Mouse (Mus musculus) embryonic facial prominence, embryonic 14.5 days (tissue): ENCODE results near the gene Hsd17b14. TPM values are rescaled to one million over a fixed set of nuclear protein-coding genes. Genes with fewer than 3 reads are reported as not detected.
A peak's percentile ranks its signal among the peaks of the same experiment; 100 is the strongest.

Source experiments
- ATAC-seq: fragments of 200-750 bp; cut with Nextera tagmentation; 2 replicates; pipeline ENCODE4 v1.8.0; 2017; ENCODE audit warnings: low read depth, moderate number of reproducible peaks, moderate TSS enrichment
- DNase-seq: peaks from one replicate; pipeline ENCODE4 v3.0.0-alpha.2; 2015; ENCODE audit warnings: low spot score
- H3K27ac ChIP-seq: fragments of 300-500 bp; sonication (generic); replicated peaks from 2 replicates; pipeline ENCODE4 v1.5.1; 2014; ENCODE audit warnings: low read depth, mild to moderate bottlenecking, low read length, moderate library complexity
- H3K27me3 ChIP-seq: fragments of 300-500 bp; sonication (generic); replicated peaks from 2 replicates; pipeline ENCODE4 v1.6.1; 2014; ENCODE audit warnings: low read length; ENCODE audit not compliant: control insufficient read depth, insufficient read depth
- H3K36me3 ChIP-seq: fragments of 300-500 bp; sonication (generic); 2 replicates; pipeline ENCODE4 v1.6.1; 2014; ENCODE audit warnings: low read length, mixed read lengths; ENCODE audit not compliant: control insufficient read depth, insufficient read depth
- H3K4me1 ChIP-seq: fragments of 300-500 bp; sonication (generic); 2 replicates; pipeline ENCODE4 v1.6.1; 2014; ENCODE audit warnings: antibody characterized with exemption, low read length; ENCODE audit not compliant: control insufficient read depth, insufficient read depth
- H3K4me2 ChIP-seq: fragments of 300-500 bp; sonication (generic); 2 replicates; pipeline ENCODE4 v1.6.1; 2014; ENCODE audit warnings: low read depth, mild to moderate bottlenecking, low read length, moderate library complexity, mixed read lengths
- H3K4me3 ChIP-seq: fragments of 300-500 bp; sonication (generic); 2 replicates; pipeline ENCODE4 v1.5.1; 2014; ENCODE audit warnings: low read depth, mild to moderate bottlenecking, low read length
- H3K9ac ChIP-seq: fragments of 300-500 bp; sonication (generic); 2 replicates; pipeline ENCODE4 v1.6.1; 2014; ENCODE audit warnings: low read depth, mild to moderate bottlenecking, low read length, moderate library complexity, mixed read lengths
- H3K9me3 ChIP-seq: fragments of 300-500 bp; sonication (generic); 2 replicates; pipeline ENCODE4 v1.6.1; 2016; ENCODE audit warnings: low read length; ENCODE audit not compliant: control insufficient read depth
- WGBS: fragments of 180-500 bp; shearing (Covaris S2); extraction: QIAGEN DNeasy Blood & Tissue Kit; methylation state at CpG from one replicate; pipeline ENCODE4 v1.1.7; 2014; 5-methylcytosine and 5-hydroxymethylcytosine counted together
- polyA plus RNA-seq: library from polyadenylated mRNA; unstranded; fragments of >200 nt; fragmentation: Nextera tagmentation; extraction: Ambion mirVana; gene quantifications from 2 replicates; pipeline ENCODE4 v1.2.1, GENCODE M21; 2014

The Hsd17b14 gene
- polyA plus RNA-seq, 1 experiment from 2014 or later = 1.0 TPM

GRCm38 (mm10) chr7:45567112-45567779 is 12.6 kb downstream of the Hsd17b14 start:
- H3K27me3 ChIP-seq = no peaks in the 10 kb centered on the region
- H3K4me1 ChIP-seq = peaks cover 26% of the 10 kb centered on the region
- no peaks in the 10 kb centered on the region for H3K9me3 ChIP-seq
- H3K36me3 ChIP-seq = no peaks in the 10 kb centered on the region
- DNase-seq (no peak), ATAC-seq (no peak)
- peak overlapping the region; percentile 79 for H3K4me2 ChIP-seq
- H3K27ac ChIP-seq = peak overlapping the region; percentile 88
- H3K9ac ChIP-seq = peak overlapping the region; percentile 59; the same call in 1 of the 2 replicates
- WGBS = 68% methylated on average over 8 of the region's 8 CpGs
- H3K4me3 ChIP-seq = peak overlapping the region; percentile 42

- Histone ChIP-seq H3K36me3 (no peaks in the 10 kb centered on the region), H3K9ac (peak overlapping the region; percentile 59), H3K4me1 (peaks cover 26% of the 10 kb centered on the region), H3K9me3 (no peaks in the 10 kb centered on the region), H3K27ac (peak overlapping the region; percentile 88), H3K4me3 (peak overlapping the region; percentile 42), H3K27me3 (no peaks in the 10 kb centered on the region), H3K4me2 (peak overlapping the region; percentile 79)
- ATAC-seq (peak; percentile 97), DNase-seq (peak; percentile 98)
- WGBS = under 1% methylated on average over 23 of the region's 24 CpGs
Measured at GRCm38 (mm10) chr7:45567780-45568516, 13.3 kb downstream of the Hsd17b14 start.

- H3K4me3 ChIP-seq = peak overlapping the region; percentile 42
- H3K9me3 ChIP-seq = no peaks in the 10 kb centered on the region
- H3K36me3 ChIP-seq = no peaks in the 10 kb centered on the region
- no peak for DNase-seq
- no peaks in the 10 kb centered on the region for H3K27me3 ChIP-seq
- H3K4me2 ChIP-seq = peak overlapping the region; percentile 79
- WGBS = 78% methylated on average over 10 of the region's 10 CpGs
- ATAC-seq = peak; percentile 2; the same call in 1 of the 2 replicates
- peak overlapping the region; percentile 59; the same call in 1 of the 2 replicates for H3K9ac ChIP-seq
- H3K4me1 ChIP-seq = peaks cover 26% of the 10 kb centered on the region
- H3K27ac ChIP-seq = peak overlapping the region; percentile 88
Measured at GRCm38 (mm10) chr7:45568601-45569473, 14.1 kb downstream of the Hsd17b14 start.

GRCm38 (mm10) chr7:45570103-45570741 is 15.5 kb downstream of the Hsd17b14 start, which contains the start of gene Bcat2:
Gene Bcat2 (plus strand): TSS chr7:45570153.
- Histone ChIP-seq H3K36me3 (no peaks in the 10 kb centered on the region), H3K27me3 (no peaks in the 10 kb centered on the region), H3K4me1 (peaks cover 26% of the 10 kb centered on the region), H3K4me3 (peak within 1 kb of the TSS; percentile 73), H3K27ac (peak within 1 kb of the TSS; percentile 88), H3K4me2 (peak within 1 kb of the TSS; percentile 83), H3K9ac (peak within 1 kb of the TSS; percentile 84), H3K9me3 (no peaks in the 10 kb centered on the region)
- ATAC-seq (peak; percentile 62), DNase-seq (peak; percentile 88)
- WGBS = 1% methylated on average over 30 of the region's 42 CpGs

GRCm38 (mm10) chr7:45571966-45572365 is 17.3 kb downstream of the Hsd17b14 start:
- Histone ChIP-seq H3K27me3 (no peaks in the 10 kb centered on the region), H3K4me2 (peak overlapping the region; percentile 83; the same call in 1 of the 2 replicates), H3K9ac (no peak overlapping the region), H3K27ac (no peak overlapping the region), H3K4me1 (peaks cover 26% of the 10 kb centered on the region), H3K36me3 (peaks cover 12% of the 10 kb centered on the region; the same call in 1 of the 2 replicates), H3K4me3 (no peak overlapping the region), H3K9me3 (no peaks in the 10 kb centered on the region)
- WGBS = 32% methylated on average over 1 of the region's 1 CpGs
- no peak for ATAC-seq
- no peak for DNase-seq

- Histone ChIP-seq H3K4me1 (peaks cover 14% of the 10 kb centered on the region; the same call in 1 of the 2 replicates), H3K27me3 (no peaks in the 10 kb centered on the region), H3K36me3 (peaks cover 29% of the 10 kb centered on the region), H3K27ac (no peak overlapping the region), H3K4me3 (no peak overlapping the region), H3K4me2 (no peak overlapping the region), H3K9me3 (no peaks in the 10 kb centered on the region), H3K9ac (no peak overlapping the region)
- 73% methylated on average over 8 of the region's 8 CpGs for WGBS
- DNase-seq (no peak), ATAC-seq (no peak)
Measured at GRCm38 (mm10) chr7:45573954-45574353, 19.3 kb downstream of the Hsd17b14 start.

- ATAC-seq = no peak
Measured at GRCm38 (mm10) chr7:45574472-45575379, 20.0 kb downstream of the Hsd17b14 start.

More at GRCm38 (mm10) chr7:45574472-45575379, 20.0 kb downstream of the Hsd17b14 start:
- Histone ChIP-seq H3K36me3 (peaks cover 31% of the 10 kb centered on the region), H3K4me1 (peaks cover 14% of the 10 kb centered on the region; the same call in 1 of the 2 replicates), H3K4me3 (no peak overlapping the region), H3K27me3 (no peaks in the 10 kb centered on the region), H3K9me3 (no peaks in the 10 kb centered on the region), H3K9ac (no peak overlapping the region), H3K4me2 (no peak overlapping the region), H3K27ac (no peak overlapping the region)
- DNase-seq = no peak
- 85% methylated on average over 15 of the region's 15 CpGs for WGBS
